Mouse (Mus musculus): ENCODE results near the gene Gm17545. TPM values are rescaled to one million over a fixed set of nuclear protein-coding genes. Genes with fewer than 3 reads are reported as not detected.

Gm17545 gene
- total RNA-seq, 2 experiments from 2014 or later, result not detected

DNA sequence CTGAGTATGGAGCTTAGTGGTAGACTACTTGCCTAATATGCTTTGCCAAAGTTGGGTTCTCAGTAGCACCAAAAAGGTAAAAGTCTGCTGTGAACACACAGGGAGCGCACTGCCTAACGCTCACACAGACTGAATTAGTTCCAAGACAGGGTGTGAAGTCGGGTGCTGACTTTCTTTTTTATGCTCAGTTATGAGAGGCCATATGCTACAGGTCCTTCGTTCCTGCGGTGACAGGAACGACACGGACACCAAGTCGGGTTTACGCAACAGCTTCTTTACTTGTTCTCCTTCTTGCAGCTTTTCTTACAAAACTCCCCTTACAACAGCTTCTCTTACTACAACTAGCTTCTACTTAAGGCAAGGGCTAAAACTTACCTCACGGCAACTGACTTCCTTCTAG is 10.9 kb upstream of the Gm17545 start:
- DNase-seq (ENCODE audit: low spot score), result no peak

- DNase-seq (ENCODE audit: low spot score), result no peak
Observed at GRCm38 (mm10) chr9:22445123-22445522, 9.0 kb upstream of the Gm17545 start.

DNA sequence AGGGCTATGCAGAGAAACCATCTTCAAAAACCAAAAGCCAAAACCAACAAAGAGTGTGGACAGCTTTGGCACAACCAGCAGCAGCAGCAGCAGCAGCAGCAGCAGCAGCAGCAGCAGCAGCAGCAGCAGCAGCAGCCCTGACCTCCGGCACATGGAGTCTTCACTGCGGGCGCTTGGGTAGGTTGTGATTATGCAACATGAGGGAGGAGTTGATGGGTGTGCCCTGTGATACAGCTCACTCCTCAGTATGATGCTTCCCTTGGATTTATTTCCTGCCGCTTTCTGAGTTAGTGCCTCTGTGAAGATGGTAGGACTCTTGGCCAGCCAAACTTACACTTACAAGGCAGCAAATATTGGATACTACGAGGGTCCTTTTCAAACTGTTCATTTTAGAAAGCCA is 6.9 kb upstream of the Gm17545 start:
- DNase-seq (ENCODE audit: low spot score), result no peak

DNA sequence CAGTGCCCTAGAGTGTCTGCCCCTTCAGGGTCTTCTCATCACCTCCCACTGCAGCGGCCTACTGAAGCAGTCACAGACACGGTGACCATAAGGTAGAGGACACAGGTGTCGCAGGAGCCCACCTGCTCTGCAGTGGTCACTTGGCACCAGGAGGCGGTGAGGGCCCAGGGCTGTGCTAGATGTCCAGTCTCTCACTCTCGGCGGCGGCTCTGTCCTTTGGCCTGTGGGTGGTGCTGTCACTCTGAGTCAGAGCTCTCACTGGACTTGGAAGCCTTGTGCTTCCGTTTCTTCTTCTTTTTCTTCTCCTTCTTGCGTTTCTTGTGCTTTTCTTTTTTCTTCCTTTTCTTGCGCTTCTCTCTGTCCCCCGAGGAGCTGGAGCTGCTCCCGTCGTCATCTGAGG is 5.7 kb upstream of the Gm17545 start:
- no peak for DNase-seq (ENCODE audit: low spot score)

DNA sequence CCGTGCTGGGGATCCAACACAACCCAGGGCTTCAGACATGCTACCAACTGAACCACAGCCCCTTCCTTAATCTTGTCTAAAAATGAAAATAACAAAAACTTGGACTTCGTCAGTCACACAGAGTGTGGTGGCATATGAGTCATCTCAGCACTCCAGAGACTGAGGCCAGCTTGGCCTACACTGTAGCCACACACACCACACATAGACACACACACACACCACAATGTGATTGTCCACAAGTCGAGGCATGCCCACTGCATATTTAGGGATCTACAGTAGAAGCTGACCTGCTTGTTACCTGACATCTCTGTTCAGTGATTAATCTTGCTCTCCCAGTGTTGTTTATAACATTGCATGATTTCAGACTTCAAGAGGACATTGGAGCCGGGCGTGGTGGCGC is 4.9 kb upstream of the Gm17545 start:
- DNase-seq (ENCODE audit: low spot score), result no peak

DNA sequence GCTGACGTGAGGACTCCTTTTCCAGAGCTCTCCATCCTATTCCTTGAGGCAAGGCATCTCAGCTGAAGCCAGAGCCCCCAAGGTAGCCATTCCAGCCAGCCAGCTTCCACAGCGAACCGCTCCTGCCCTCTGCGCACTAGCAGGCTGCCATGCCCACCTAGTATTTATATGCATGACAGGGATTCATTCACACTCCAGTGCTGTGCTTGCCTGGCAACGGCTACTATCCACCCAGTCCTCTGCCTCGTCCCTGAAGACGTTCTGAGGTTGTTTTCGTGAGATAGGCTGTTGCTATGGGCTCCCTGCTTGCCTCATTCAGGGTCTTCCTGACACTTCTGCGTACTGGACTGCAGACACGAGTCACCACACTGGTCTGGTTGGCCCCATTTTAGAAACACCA is 1.4 kb upstream of the Gm17545 start:
- DNase-seq (ENCODE audit: low spot score), result no peak

DNA sequence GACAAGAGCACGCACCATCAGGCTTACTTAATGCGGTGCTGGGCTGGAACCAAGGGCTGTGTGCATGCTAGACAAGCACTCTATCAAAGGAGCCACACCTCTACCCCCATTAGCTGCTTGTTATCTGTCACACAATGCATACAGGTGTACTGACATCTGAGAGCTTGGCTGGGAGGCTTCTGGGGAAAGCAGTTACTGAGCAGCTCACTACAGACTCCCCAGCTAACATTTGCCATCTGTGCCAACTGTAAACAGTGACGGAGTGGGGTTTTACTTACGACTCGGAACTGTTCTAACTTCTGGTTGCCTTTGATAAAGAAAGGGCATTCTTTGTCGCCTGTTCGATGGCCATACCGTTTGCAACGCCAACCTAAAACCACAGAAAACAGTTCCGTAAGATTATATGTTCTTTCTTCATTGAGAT is 577 bp upstream of the Gm17545 start:
- no peak for DNase-seq (ENCODE audit: low spot score)

GRCm38 (mm10) chr9:22455041-22455440 is 951 bp downstream of the Gm17545 start:
- no peak for DNase-seq (ENCODE audit: low spot score)

DNA sequence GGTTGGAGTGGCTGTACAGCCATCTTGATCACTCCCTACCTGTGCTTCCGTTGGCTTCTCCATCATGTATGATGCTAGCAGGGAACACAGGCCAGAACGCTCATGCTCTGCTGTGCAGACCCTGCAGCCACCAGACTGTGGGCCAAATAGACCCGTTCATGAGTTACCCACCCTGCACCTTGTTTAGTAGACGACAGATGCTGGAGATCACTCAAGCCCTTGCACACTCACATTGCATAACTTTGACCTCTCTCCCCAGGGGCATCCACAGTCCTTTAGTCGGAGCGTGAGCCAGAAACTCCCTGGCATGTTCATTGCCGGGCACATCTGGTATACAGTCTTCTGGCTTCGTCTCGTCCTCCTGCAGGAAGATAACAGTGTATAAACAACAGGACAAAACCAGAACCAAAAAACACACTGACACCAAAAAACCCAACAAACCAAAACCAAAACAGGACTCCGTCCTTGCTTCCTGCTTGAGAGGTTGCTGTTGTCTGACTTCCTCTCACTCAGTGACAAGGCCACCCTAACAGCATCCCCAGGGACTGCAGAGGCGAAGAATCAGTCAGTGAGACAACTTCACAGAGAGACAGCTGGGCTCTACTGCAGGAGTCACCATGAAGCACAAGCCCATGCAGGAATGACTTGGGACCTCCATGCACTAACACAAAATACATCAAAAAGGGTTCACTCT is 3.2 kb downstream of the Gm17545 start:
- no peak for DNase-seq (ENCODE audit: low spot score)

DNA sequence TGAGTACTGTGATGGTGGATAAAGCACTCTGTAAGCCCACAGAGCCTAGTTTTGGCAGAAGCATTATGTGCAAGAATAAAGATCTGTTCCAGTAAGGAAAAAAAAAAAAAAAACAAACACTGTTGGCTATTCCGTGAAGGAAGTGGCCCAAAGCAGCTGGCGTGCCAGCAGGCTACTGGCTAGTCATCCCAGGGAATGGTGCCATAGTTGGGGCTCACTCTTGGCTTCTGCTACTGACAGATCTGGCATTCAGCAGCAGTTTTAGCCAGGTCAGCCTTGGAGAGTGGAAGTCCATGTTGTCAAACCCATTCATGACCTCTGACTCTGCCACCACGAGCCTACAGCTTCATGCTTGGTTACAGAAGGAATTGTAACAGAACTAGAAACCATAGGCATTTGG is 7.9 kb downstream of the Gm17545 start:
- DNase-seq (ENCODE audit: low spot score), result peak; percentile 39

DNA sequence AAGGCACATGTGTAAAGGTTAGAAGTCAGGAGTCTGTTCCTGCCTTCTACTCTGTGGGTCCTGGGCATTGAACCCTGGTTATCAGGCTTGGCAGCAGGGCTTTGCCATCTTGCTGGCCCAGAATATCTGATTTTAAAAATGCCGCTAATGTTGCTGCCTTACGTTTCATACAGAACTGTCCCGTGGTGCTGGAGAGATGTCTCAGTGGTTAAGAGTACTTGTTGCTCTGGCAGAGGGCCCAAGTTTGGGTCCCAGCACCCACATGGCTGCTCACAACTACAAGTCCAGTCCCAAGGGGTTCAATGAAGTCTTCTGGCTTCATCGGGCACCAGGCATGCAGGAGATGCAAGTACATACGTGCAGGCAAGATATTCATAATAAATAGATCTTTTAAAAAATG is 12.1 kb downstream of the Gm17545 start:
- DNase-seq (ENCODE audit: low spot score), result no peak

DNA sequence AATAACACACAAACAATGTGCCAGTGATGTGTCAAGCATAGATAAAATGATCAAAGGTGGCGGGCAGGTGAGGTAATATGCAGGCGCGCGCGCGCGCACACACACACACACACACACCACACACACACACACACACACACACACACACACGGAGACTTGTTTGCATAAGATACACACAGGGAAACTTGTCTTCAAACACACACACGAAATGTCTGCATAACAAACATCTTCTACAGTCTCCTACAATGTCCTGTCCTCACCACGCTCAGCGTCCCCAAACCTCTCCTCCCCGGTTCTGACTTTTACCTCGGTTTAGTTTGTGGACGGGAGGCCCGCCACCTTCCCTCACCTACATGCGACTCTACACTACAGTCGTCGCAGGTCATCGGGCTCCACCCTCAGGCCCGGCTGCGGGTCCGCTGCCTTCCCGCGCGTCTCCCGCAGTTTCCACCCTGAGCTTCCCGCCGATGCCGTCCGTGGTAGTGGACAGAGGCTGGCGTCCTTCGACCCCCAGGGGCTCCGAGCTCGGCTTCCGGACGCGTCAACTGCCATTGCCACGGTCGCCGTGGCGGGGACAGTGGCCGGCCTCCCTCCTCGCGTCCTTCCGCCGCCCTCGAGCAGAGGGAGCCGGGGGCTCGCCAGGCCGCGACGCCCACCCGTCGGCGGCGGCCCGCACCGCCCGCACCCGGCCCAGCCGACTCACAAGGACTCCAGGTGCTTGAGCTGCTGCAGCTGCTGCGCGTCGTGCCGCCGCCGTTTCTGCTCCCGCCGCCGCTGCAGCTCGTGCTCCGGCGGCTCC is 13.5 kb downstream of the Gm17545 start:
- DNase-seq (ENCODE audit: low spot score), result no peak

DNA sequence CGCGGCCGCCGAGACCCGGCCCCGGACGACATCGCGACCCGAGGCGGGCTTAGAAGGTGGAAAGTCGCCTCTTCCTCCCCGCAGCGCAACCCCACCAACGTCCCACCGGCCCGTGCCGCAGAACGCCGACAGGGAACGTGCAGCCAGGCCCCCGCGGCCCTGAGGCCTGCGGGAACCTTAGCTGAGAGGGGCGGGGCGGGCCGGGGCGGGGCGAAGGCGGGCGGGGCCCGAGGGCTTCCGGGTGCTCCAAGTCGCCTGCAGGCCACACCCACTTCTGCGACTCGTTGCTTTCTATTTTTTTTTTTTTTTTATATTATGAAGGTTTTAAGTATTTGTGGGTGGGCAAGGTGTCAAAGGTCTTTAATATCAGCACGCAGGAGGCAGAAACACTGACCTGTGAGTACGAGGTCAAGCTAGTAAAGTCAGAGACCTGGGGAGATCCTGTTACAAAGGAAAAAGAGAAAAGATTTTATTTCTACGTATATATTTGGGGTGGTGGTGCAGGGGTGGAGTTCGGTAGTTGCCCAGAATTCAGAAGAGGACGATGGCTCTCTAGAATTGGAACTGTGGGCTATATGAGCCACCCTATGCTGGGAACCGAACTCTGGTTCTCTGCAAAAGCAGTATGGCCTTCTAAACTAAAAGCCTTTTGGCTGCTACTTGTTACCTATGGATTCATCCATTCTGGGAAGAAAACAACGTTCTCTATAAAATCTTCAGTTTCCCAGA is 14.2 kb downstream of the Gm17545 start:
- peak; percentile 56 for DNase-seq (ENCODE audit: low spot score)

- DNase-seq (ENCODE audit: low spot score), result no peak
Observed at GRCm38 (mm10) chr9:22468899-22469259, 14.8 kb downstream of the Gm17545 start.

DNA sequence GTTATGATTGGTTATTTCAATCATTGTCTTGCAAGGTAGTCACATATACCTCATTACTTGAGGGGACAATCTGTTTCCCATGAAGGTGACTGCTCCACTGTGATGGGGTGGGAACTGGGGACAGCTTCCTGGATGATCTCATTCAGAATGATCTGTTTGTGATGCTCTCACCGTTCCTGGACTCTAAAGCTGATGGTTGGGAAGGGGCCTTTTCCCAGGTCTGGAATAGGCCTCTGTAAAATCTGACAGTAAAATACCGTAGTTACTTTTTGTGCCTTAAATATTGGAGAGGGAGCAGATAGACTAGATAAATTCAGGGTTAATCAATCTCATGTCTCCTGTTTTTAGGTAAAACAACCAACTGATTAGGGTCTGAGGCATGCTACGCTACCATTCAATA is 15.6 kb downstream of the Gm17545 start, which contains the start of gene Rp9:
TSS of gene Rp9 (minus strand) at position 101 of the 400 bp plus-strand sequence.
- no peak for DNase-seq (ENCODE audit: low spot score)

- peak; percentile 92 for DNase-seq (ENCODE audit: low spot score)
Observed at GRCm38 (mm10) chr9:22475424-22475868, 21.4 kb downstream of the Gm17545 start, which contains the start of gene Bbs9. Gene Bbs9 (plus strand): TSS chr9:22475715.

- DNase-seq (ENCODE audit: low spot score), result peak; percentile 8
Observed at GRCm38 (mm10) chr9:22476265-22476664, 22.2 kb downstream of the Gm17545 start.

GRCm38 (mm10) chr9:22478946-22479345 is 24.9 kb downstream of the Gm17545 start:
- no peak for DNase-seq (ENCODE audit: low spot score)

GRCm38 (mm10) chr9:22483866-22484561 is 29.9 kb downstream of the Gm17545 start:
- no peak for DNase-seq (ENCODE audit: low spot score)

- no peak for DNase-seq (ENCODE audit: low spot score)
Observed at GRCm38 (mm10) chr9:22484562-22485308, 30.6 kb downstream of the Gm17545 start.

DNA sequence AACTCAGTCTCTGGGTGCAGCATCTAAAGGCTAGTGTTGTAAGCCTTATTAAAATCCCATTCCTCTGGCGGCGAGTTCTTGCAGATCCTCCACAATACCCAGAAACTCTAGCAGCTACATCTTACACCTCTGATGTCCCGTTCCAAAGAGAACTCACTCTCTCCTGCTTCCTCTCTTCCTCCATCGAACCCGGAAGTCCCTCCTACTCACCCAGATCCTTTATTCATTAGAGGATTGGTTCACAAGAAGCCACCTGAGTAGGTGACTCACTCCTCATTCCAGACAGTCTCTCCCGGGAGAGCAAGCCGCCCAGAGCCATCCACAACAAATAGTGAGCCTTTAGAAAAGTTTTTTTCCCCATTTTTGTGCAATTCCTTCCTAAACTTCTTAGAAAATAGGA is 32.1 kb downstream of the Gm17545 start:
- DNase-seq (ENCODE audit: low spot score), result no peak

Data from gastrocnemius, adult 18-20 months (tissue).